Mouse (Mus musculus) G1E (cell line): Measurements from ENCODE around the gene Unc5b.

ENCODE experiments used
- CTCF ChIP-seq: IDR thresholded peaks from 2 replicates; pipeline ENCODE4 v1.5.1; 2012; ENCODE audit warnings: low read depth, low read length, inconsistent platforms, mixed read lengths
- POLR2AphosphoS5 ChIP-seq: IDR thresholded peaks from 2 replicates; pipeline ENCODE4 v1.6.1; 2012; ENCODE audit warnings: low read depth, low read length, inconsistent platforms; ENCODE audit not compliant: insufficient replicate concordance

DNA sequence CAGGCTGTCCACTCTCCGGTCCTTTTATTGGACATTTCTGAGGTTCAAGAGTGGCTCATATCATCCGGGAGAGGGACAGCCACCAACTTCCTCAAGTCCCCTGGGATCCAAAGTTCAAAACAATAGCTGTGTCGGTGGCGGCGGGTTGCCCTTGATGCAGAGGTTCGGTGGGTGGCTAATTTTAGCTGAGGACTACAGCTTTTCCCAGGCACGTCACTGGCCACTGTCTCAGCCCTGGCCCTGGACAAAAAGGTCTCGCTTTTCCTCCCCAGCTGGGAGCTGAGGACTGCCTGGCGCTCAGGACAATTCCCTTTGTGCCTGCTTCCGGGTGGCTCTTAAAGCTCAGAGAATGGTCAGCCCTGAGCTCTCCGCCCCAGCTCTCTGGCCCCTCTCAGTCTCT lies 38.5 kb downstream of the Unc5b start:
- TF ChIP-seq CTCF (no peak), POLR2AphosphoS5 (no peak)
